Mouse (Mus musculus) A20 (cell line): ENCODE data around the gene Smpdl3b.
A peak's percentile ranks its signal among the peaks of the same experiment; 100 is the strongest.

Experiments used
- DNase-seq: peaks from one replicate; pipeline ENCODE4 v3.0.0-alpha.2; 2011; ENCODE audit warnings: low read depth, low spot score

Smpdl3b gene

DNA sequence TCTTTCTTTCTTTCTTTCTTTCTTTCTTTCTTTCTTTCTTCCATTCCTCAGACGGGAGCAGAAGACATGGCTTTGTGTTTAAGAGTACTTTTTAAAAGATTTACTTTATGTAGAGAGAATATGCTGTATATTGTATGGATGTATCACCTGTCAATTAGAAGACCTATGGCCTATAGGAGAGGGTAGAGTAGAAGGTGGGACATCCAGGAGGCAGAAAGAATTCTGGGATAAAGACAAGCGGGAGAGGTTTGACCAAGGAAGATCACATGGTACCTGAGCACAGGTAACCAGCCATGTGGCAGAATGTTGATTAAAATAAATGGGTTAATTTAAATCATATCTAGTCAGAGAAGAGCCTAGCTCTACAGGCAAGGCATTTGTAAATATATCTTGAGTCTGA lies 22.3 kb downstream of the Smpdl3b start:
- DNase-seq = no peak

DNA sequence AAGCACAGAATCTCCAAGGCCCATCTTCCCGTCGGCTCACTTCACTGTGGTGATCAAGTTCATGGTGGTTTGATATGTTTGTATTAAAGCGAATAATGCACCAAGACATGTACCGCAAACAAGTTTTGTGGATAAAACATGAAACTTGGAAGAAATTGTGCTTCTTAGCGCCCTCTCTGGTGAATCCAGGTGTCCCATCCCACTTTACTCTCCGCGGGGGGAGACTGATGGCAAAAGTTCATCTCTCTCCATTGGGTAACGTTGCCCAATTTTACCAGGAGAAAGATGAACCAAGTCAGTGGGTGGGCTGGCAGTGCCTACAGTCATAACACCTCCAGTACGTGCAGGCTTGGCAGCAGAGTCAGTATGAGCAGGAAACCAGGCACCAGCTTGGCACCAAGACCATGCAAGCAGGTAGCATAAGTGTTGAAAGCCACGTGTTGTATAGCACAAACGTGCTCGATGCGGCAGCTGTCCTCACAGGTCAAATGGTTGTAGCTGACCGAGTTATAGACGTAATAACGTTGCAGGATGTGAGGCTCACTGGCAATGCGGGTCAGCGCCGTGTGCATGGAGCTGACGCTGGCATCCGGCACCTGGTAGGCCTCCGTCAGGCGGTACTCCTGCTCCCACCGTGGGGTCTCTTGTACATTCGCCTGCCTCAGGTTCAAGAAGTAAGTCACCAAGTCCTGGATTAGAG lies 23.8 kb downstream of the Smpdl3b start:
- peak; percentile 28 for DNase-seq

DNA sequence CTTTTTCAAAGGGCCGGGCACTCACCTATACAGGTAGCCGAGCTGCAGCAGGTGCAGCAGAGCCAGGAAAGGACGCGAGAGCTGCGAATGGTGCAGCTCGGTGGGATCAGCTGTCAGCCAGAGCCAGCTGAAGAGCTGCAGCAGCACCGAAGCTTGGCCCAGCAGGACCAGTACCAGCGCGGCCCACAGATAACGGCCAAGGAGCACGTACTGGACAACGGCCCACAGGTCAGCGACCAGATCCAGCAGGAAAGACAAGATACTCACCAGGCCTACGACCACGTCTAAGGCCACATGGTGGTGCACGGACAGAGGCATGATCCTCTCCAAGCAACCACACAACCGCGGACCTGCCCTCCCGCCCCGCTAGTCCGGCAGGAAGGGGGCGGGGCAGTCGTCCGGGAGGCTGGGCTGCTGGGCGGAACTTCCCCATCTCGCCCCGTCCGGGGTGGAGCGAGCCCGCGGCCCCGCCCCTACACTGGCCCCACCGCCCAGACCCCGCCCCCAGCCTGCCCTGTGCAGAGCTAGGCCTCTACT lies 24.8 kb downstream of the Smpdl3b start, which contains the start of gene Xkr8:
Gene Xkr8, minus strand, starts transcription at position 399 of the 537 bp plus-strand sequence.
- DNase-seq = peak; percentile 93

- DNase-seq = peak; percentile 14
Measured at GRCm38 (mm10) chr4:132731616-132732015, 25.4 kb downstream of the Smpdl3b start.

DNA sequence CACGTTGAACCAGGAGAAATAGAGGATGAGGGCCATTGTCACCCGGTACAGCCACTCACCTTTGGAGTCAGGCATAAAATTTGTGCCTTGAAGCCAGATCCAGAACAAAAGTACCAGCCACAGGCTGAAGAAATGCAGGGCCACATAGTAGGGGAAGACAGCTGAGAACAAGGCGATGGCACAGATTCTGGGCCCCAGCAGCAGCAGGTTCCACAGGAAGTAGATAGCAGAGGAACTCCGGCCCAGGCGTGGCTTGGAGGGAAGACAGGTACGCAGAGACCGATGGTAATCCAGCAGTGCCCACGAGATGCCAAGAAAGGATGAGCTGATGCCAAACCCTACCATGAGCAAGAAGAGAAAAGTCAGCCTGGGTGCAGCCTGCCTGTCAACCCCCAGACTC lies 28.8 kb downstream of the Smpdl3b start:
- no peak for DNase-seq

DNA sequence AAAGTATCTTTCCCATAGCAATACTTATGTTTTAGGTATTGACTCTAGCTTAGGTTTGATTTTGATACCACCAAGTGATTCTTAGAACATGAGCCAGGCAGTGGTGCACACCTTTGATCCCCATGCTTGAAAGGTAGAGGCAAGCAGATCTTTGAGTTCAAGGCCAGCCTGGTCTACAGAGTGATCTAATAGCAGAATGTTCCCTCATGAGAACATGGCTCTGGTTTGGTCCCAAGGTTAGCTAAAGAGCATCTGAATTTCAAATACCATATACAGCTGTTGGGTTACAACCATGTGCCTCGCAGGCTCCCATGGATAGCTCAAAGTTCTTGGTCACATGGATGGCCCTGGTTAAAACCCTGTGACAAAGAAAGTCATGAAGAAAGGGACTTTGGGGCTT lies 38.8 kb downstream of the Smpdl3b start:
- no peak for DNase-seq

DNA sequence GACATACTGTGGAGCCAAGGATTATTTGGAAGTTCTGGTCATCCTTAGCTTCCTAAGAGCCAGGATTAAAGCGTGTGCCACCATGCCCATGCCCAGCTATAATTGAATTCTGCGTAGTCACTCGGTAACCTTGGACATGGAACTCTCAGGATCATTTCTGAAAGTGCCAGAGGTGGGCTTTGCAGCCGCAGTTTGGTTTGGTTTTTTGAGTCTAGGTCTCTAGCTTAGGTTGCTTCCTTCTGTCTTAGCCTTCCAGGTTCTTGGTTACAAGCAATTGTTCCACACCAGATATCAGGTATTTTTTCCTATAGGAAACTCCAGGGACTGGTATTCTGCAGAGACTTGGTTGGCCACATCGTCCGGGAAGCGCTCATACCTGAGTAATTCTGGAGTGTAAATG lies 43.9 kb downstream of the Smpdl3b start:
- DNase-seq = no peak

- DNase-seq = no peak
Measured at GRCm38 (mm10) chr4:132706885-132707284, 50.2 kb downstream of the Smpdl3b start.

- DNase-seq = no peak
Measured at GRCm38 (mm10) chr4:132702076-132702475, 55.0 kb downstream of the Smpdl3b start.

GRCm38 (mm10) chr4:132693366-132693765 lies 63.7 kb downstream of the Smpdl3b start:
- no peak for DNase-seq

DNA sequence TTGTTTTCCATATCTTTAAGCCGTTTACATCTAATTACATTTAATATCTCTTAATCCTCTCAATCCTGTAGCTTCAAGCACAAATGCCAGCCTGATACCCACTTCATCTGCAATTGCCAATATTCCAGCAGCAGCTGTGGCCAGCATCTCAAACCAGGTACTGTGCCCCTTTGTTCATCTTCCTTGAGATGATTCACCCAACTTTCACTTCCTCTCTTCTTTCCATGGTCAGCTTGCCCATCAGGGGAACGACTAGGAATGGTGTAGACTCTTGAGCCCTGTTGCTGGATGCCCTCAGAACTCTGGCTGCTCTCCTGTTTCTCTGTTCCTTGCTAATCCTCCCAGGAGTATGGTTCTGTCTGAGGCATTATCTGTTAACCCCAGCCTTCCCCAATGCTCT lies 67.4 kb downstream of the Smpdl3b start:
- DNase-seq = no peak
